Mouse (Mus musculus) liver, postnatal 0 days (tissue): Measurements from ENCODE around the gene Ubr4.

Experiments used
- CTCF ChIP-seq: sonication (generic); IDR thresholded peaks from 2 replicates; pipeline ENCODE4 v1.5.1; 2016; ENCODE audit warnings: antibody characterized with exemption, low read depth
- EP300 ChIP-seq: IDR thresholded peaks from 2 replicates; pipeline ENCODE4 v1.6.1; 2016; ENCODE audit warnings: antibody characterized with exemption, low read depth, mild to moderate bottlenecking

DNA sequence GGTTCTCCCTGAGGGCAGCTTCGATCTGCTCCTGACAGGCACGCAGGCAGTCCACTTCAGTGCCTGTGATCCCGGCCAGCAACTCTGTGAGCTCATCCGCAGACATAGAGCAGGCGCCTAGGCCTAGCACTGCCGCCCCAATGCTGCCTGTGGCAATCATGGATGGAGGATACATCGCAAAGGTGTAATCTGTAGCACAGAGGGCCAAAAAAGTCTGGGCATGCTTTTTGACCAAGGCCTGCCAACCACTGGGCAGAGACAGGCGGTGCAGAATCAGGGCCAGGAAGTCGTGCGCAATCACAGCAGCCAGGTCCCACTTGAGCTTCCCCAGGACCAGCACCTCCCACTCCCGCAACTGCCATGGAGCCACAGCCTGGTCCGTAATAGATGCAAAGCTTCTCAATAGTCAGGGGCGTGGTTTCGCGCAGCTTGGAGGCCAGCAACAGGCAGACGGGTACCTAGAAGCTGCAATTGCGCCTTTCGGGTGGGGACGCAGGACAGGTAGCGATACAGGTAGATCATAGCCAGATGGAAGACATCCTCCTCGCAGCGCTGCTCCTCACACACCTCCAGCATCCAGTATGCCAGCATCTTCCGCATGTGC lies 6.9 kb upstream of the Ubr4 start:
- no peak for TF ChIP-seq CTCF
- no peak for TF ChIP-seq EP300
